Mouse (Mus musculus): ENCODE measurements around the gene G430095P16Rik.

Gene G430095P16Rik

GRCm38 (mm10) chr8:84740895-84741843 is 18.4 kb downstream of the G430095P16Rik start:
- no peak for DNase-seq (ENCODE audit: low read depth, low spot score)

- no peak for DNase-seq (ENCODE audit: low read depth, low spot score)
These were observed 19.6 kb downstream of the G430095P16Rik start for GRCm38 (mm10) chr8:84742171-84743053.

GRCm38 (mm10) chr8:84743054-84743415 is 20.2 kb downstream of the G430095P16Rik start:
- no peak for DNase-seq (ENCODE audit: low read depth, low spot score)

GRCm38 (mm10) chr8:84743517-84744420 is 21.0 kb downstream of the G430095P16Rik start:
- no peak for DNase-seq (ENCODE audit: low read depth, low spot score)

GRCm38 (mm10) chr8:84745032-84745925 is 22.5 kb downstream of the G430095P16Rik start:
- no peak for DNase-seq (ENCODE audit: low read depth, low spot score)

- DNase-seq (ENCODE audit: low read depth, low spot score) = no peak
These were observed 26.7 kb downstream of the G430095P16Rik start for GRCm38 (mm10) chr8:84749519-84749918.

GRCm38 (mm10) chr8:84752734-84753582 is 30.2 kb downstream of the G430095P16Rik start:
- DNase-seq (ENCODE audit: low read depth, low spot score) = no peak

GRCm38 (mm10) chr8:84757501-84757900 is 34.7 kb downstream of the G430095P16Rik start:
- DNase-seq (ENCODE audit: low read depth, low spot score) = no peak

GRCm38 (mm10) chr8:84758308-84758707 is 35.5 kb downstream of the G430095P16Rik start:
- DNase-seq (ENCODE audit: low read depth, low spot score) = no peak

GRCm38 (mm10) chr8:84759126-84759525 is 36.3 kb downstream of the G430095P16Rik start:
- DNase-seq (ENCODE audit: low read depth, low spot score) = no peak

GRCm38 (mm10) chr8:84759718-84760117 is 36.9 kb downstream of the G430095P16Rik start:
- no peak for DNase-seq (ENCODE audit: low read depth, low spot score)

- DNase-seq (ENCODE audit: low read depth, low spot score) = no peak
These were observed 37.6 kb downstream of the G430095P16Rik start for GRCm38 (mm10) chr8:84760405-84760805.

GRCm38 (mm10) chr8:84760901-84761300 is 38.1 kb downstream of the G430095P16Rik start:
- no peak for DNase-seq (ENCODE audit: low read depth, low spot score)

GRCm38 (mm10) chr8:84764100-84764499 is 41.3 kb downstream of the G430095P16Rik start:
- DNase-seq (ENCODE audit: low read depth, low spot score) = no peak

- no peak for DNase-seq (ENCODE audit: low read depth, low spot score)
These were observed 42.2 kb downstream of the G430095P16Rik start for GRCm38 (mm10) chr8:84764870-84765495.

GRCm38 (mm10) chr8:84765629-84766028 is 42.8 kb downstream of the G430095P16Rik start:
- no peak for DNase-seq (ENCODE audit: low read depth, low spot score)

GRCm38 (mm10) chr8:84766422-84766821 is 43.6 kb downstream of the G430095P16Rik start:
- no peak for DNase-seq (ENCODE audit: low read depth, low spot score)

- DNase-seq (ENCODE audit: low read depth, low spot score) = no peak
These were observed 44.4 kb downstream of the G430095P16Rik start for GRCm38 (mm10) chr8:84767221-84767620.
